Mouse (Mus musculus): ENCODE measurements around the gene Cspg5. TPM values are rescaled to one million over a fixed set of nuclear protein-coding genes. Genes with fewer than 3 reads are reported as not detected.

The Cspg5 gene
- total and polyA plus RNA-seq, 3 experiments: 0.40 to 0.72 (median 0.49) TPM

- TF ChIP-seq KAT2A (IDR thresholded peaks at IDR 0.05; ENCODE audit: insufficient replicate concordance, low read length) (0 out of 2 replicates have a peak, but pooled peaks have one; percentile 23), RCOR1 (conservative IDR thresholded peaks at IDR 0.05; ENCODE audit: low read depth, low read length) (0 out of 2 replicates have a peak, but pooled peaks have one; percentile 67), EP300 (IDR thresholded peaks at IDR 0.05; ENCODE audit: low read length) (peak; percentile 71), NELFE (IDR thresholded peaks at IDR 0.05; ENCODE audit: low read depth, low read length) (no peak), ETS1 (conservative IDR thresholded peaks at IDR 0.05; ENCODE audit: low read depth, low read length) (peak; percentile 47; the same call in 1 of the 2 replicates), ELF1 (IDR thresholded peaks at IDR 0.05; ENCODE audit: low read depth, low read length) (0 out of 2 replicates have a peak, but pooled peaks have one; percentile 9)
Measured at GRCm38 (mm10) chr9:110229112-110229511, 14.5 kb upstream of the Cspg5 start (continued).

GRCm38 (mm10) chr9:110229566-110230248, 13.9 kb upstream of the Cspg5 start:
- Histone ChIP-seq H3K27me3 (replicated peaks) (no peaks in the 10 kb centered on the region), H3K4me1 (ENCODE audit: control insufficient read depth in 1 of 2, insufficient read depth in 2 of 2) (peaks cover 24 to 50% of the 10 kb centered on the region in 2 experiments), H3K9ac (ENCODE audit: insufficient read depth, low read depth) (peak overlapping the region; percentile 41), H3K4me3 (replicated peaks in 1 of 3; ENCODE audit: low read depth in 2 of 3, low read length in 2 of 3, poor library complexity in 1 of 3) (no peak overlapping the region), H3K4me2 (ENCODE audit: insufficient read depth, low read depth, poor library complexity, severe bottlenecking) (peak overlapping the region; percentile 67), H3K36me3 (replicated peaks in 1 of 2; ENCODE audit: control insufficient read depth in 1 of 2, insufficient read depth in 1 of 2, low read length in 1 of 2) (peaks cover 36 to 67% of the 10 kb centered on the region in 2 experiments), H3K9me3 (replicated peaks; ENCODE audit: low read length) (no peaks in the 10 kb centered on the region), H3K79me2 (replicated peaks; ENCODE audit: control insufficient read depth, extremely low read depth, insufficient read depth, poor library complexity, severe bottlenecking) (0 out of 2 replicates have a peak, but pooled peaks cover 3% of the 10 kb centered on the region), H3K27ac (ENCODE audit: insufficient read depth, low read depth) (peak overlapping the region; percentile 94)
- dilution Hi-C loops (cut with MboI; ENCODE audit: extremely low pct_ligation_motif_present, extremely low pct_unique_long_range_greater_than_20kb, low sequenced_read_pairs) (no loop called here), in situ Hi-C loops (cut with MboI; ENCODE audit: low pct_ligation_motif_present, low pct_unique_long_range_greater_than_20kb, low sequenced_read_pairs) (no loop called here)
- peak; percentile 77 for DNase-seq (ENCODE audit: extremely low read depth)
- TF ChIP-seq TCF12 (IDR thresholded peaks at IDR 0.05; ENCODE audit: low read depth, low read length) (0 out of 2 replicates have a peak, but pooled peaks have one; percentile 55), MAX (IDR thresholded peaks at IDR 0.05; ENCODE audit: low read length) (0 out of 2 replicates have a peak, but pooled peaks have one; percentile 17), MXI1 (IDR thresholded peaks at IDR 0.05; ENCODE audit: low read depth, low read length) (peak; percentile 48; the same call in 1 of the 2 replicates), CTCF (conservative IDR thresholded peaks at IDR 0.05 in 1 of 2, IDR thresholded peaks at IDR 0.05 in 1 of 2; ENCODE audit: low read depth in 2 of 2, low read length in 2 of 2) (no peak), NRF1 (IDR thresholded peaks at IDR 0.05; ENCODE audit: low read depth, low read length) (peak; percentile 36; the same call in 1 of the 2 replicates), ETS1 (conservative IDR thresholded peaks at IDR 0.05; ENCODE audit: low read depth, low read length) (peak; percentile 48), MAFK (IDR thresholded peaks at IDR 0.05; ENCODE audit: insufficient replicate concordance, low read length) (no peak), HCFC1 (IDR thresholded peaks at IDR 0.05; ENCODE audit: low read depth, low read length) (no peak), NELFE (IDR thresholded peaks at IDR 0.05; ENCODE audit: low read depth, low read length) (no peak), ELF1 (IDR thresholded peaks at IDR 0.05; ENCODE audit: low read depth, low read length) (peak; percentile 67), EP300 (IDR thresholded peaks at IDR 0.05; ENCODE audit: low read length) (peak; percentile 67; the same call in 1 of the 2 replicates), USF1 (IDR thresholded peaks at IDR 0.05; ENCODE audit: low read depth, low read length) (no peak), CHD2 (IDR thresholded peaks at IDR 0.05; ENCODE audit: low read length) (peak; percentile 9; the same call in 1 of the 2 replicates), CHD1 (IDR thresholded peaks at IDR 0.05; ENCODE audit: low read depth, low read length) (0 out of 2 replicates have a peak, but pooled peaks have one; percentile 63), JUND (conservative IDR thresholded peaks at IDR 0.05; ENCODE audit: low read depth, low read length) (no peak), MAZ (IDR thresholded peaks at IDR 0.05; ENCODE audit: low read depth, low read length) (peak; percentile 71; the same call in 1 of the 2 replicates), GABPA (IDR thresholded peaks at IDR 0.05; ENCODE audit: insufficient replicate concordance, low read depth, low read length) (no peak), IRF4 (IDR thresholded peaks at IDR 0.05; ENCODE audit: low read depth, low read length) (peak; percentile 63; the same call in 1 of the 2 replicates), ZMIZ1 (IDR thresholded peaks at IDR 0.05; ENCODE audit: low read depth, low read length) (0 out of 2 replicates have a peak, but pooled peaks have one; percentile 45), E2F4 (IDR thresholded peaks at IDR 0.05; ENCODE audit: insufficient replicate concordance, low read depth, low read length) (no peak), POLR2AphosphoS2 (IDR thresholded peaks at IDR 0.05; ENCODE audit: low read depth, low read length) (no peak), SMC3 (IDR thresholded peaks at IDR 0.05; ENCODE audit: low read depth, low read length) (no peak), ZNF384 (IDR thresholded peaks at IDR 0.05; ENCODE audit: low read depth, low read length) (no peak), BHLHE40 (IDR thresholded peaks at IDR 0.05; ENCODE audit: low read depth, low read length) (peak; percentile 79)

Measured in CH12.LX (cell line).